Mouse (Mus musculus): ENCODE measurements around the gene Kdm6b.

Kdm6b gene

DNA sequence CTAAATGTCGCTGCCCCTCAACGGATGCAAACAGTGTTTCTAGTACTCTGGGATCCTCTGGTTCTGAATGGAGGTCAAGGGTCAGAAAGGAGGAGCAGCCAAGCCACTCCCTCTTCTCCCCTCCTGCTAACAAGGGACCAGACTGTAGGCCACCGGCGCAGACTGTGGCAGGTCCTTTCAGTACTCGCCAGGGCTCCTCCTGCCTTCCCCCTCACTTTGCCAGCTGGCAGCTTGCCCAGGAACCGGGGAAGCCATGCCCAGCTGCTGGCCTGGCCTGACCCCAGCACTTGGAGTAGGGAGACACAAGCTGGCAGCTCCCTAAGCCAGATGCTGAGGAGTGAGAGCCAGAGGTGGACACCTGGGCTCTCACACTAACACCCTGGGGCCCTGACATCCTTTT is 48.6 kb downstream of the Kdm6b start:
- DNase-seq = peak; percentile 97

DNA sequence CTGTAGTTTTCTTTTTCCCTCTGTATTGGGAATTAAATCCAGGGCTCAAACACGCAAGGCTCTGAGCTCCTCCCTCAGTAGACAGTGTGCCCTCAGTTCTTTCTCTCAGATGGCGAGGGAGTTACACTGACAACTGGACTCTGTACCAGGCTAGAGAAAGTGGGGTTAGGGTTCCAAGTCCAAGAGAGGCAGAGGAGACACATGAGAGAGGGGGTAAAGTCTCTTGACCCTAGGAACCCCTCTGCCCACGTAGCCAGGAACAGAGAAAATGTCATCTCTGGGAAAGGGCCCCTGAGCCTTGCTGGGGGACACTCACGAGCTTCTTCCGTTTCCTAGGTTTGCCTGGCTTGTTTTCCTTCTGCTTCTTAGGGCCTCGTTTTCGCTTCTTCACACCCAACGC is 49.1 kb downstream of the Kdm6b start:
- DNase-seq = peak; percentile 55

DNA sequence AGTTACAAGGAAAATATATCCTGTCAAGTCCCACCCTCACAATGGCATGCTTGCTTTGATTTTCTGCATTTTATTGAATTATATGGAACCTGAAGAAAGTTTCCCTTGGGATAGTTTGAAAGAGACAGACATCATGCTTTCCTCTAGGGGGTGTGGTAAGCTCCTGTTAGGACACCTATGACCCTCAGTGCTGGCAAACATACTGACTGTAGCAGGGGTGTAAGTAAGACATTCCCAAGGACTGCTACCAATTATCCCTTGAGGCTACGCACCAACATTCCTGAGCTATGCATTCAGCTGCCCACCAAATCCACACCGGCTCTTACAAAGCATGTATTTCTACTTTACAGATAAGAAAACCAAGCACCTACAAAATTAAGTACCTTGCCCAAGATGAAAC is 51.0 kb downstream of the Kdm6b start:
- no peak for DNase-seq

DNA sequence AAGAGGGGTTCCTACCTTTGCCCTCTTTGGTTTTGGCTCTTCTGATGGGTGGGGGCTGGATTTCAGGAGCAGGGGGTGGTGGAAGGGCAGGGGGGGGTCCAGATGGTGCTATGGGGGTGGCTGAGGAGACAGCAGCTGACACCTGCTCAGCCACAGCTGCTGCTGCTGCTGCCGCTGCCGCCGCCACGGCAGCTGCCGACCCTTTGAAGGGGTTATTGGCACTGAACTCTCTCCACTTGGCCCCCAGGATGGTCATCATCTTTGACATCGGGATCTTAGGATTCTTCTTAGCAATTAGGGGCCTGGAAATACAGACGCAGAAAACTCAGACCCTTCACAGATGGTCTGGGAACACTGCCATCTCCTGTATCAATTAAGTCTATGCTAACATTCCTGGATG is 51.5 kb downstream of the Kdm6b start:
- no peak for DNase-seq

DNA sequence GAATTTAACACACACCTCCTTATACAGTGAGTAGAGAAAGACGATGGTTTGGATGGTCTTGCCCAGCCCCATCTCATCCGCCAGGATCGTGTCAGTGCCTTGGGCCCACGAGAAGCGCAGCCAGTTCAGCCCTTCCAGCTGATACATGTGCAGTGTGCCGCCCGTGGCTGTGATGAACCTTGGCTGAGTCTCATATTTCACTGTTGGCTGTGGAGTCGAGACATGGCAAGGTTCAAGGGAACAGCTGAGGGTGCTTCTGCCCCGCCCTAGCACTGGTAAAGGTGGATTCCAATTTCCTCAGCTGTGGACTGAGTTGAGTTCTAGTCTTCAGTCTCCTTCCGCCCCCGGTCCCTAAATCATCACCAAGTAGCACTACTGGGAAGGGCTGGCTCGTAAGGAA is 55.8 kb downstream of the Kdm6b start:
- DNase-seq = no peak

DNA sequence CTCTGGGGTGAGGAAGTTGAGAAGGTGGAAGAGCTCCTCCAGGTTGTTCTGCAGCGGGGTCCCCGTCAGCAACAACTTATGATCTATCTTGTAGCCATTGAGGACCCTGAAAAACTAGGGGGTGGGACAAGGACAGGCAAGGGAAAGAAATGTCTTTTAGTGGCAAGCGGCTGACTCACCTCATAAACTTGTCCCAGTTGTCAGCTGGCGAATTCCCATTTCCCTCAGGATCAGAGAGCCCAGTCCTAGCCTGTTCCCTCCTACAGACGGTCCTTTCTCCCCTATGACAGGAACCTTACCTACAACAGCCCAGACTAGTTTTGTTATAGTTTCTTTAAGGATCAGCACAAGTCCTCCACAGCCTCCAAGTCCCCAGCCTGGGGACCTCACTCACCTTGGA is 56.9 kb downstream of the Kdm6b start:
- DNase-seq = no peak

All from kidney, adult 18-20 months (tissue).